Mouse (Mus musculus) liver, embryonic 11.5 days (tissue): Measurements from ENCODE around the gene Bak1. TPM values are rescaled to one million over a fixed set of nuclear protein-coding genes. Genes with fewer than 3 reads are reported as not detected.

Experiments used
- ATAC-seq: fragments of 200-750 bp; cut with Nextera tagmentation; replicated peaks from 2 replicates; pipeline ENCODE4 v1.8.0; 2017; ENCODE audit warnings: moderate number of reproducible peaks, mild to moderate bottlenecking, moderate TSS enrichment, moderate library complexity; ENCODE audit not compliant: low FRiP score
- DNase-seq: peaks from one replicate; pipeline ENCODE4 v3.0.0-alpha.2; 2017; ENCODE audit warnings: low spot score
- H3K27ac ChIP-seq: fragments of 300-500 bp; sonication (generic); 2 replicates; pipeline ENCODE4 v1.5.1; 2014; ENCODE audit warnings: mild to moderate bottlenecking, low read depth, low read length, control low read depth
- H3K27me3 ChIP-seq: fragments of 300-500 bp; sonication (generic); replicated peaks from 2 replicates; pipeline ENCODE4 v1.6.1; 2014; ENCODE audit warnings: low read length, mixed read lengths; ENCODE audit not compliant: control insufficient read depth, insufficient read depth
- H3K36me3 ChIP-seq: fragments of 300-500 bp; sonication (generic); 2 replicates; pipeline ENCODE4 v1.6.1; 2014; ENCODE audit warnings: mild to moderate bottlenecking, low read length, moderate library complexity, mixed read lengths; ENCODE audit not compliant: control insufficient read depth, insufficient read depth
- H3K4me1 ChIP-seq: fragments of 300-500 bp; sonication (generic); replicated peaks from 2 replicates; pipeline ENCODE4 v1.6.1; 2014; ENCODE audit warnings: low read length, mixed read lengths; ENCODE audit not compliant: control insufficient read depth, insufficient read depth
- H3K4me2 ChIP-seq: fragments of 300-500 bp; sonication (generic); 2 replicates; pipeline ENCODE4 v1.6.1; 2014; ENCODE audit warnings: mild to moderate bottlenecking, control low read depth, moderate library complexity
- H3K4me3 ChIP-seq: fragments of 300-500 bp; sonication (generic); 2 replicates; pipeline ENCODE4 v1.5.1; 2014; ENCODE audit warnings: low read depth, low read length, control low read depth
- H3K9ac ChIP-seq: fragments of 300-500 bp; sonication (generic); 2 replicates; pipeline ENCODE4 v1.6.1; 2014; ENCODE audit warnings: low read depth, low read length, control low read depth
- H3K9me3 ChIP-seq: fragments of 300-500 bp; sonication (generic); 2 replicates; pipeline ENCODE4 v1.6.1; 2016; ENCODE audit warnings: low read length, inconsistent platforms, mixed read lengths; ENCODE audit not compliant: control insufficient read depth
- WGBS: fragments of 180-500 bp; shearing (Covaris S2); extraction: QIAGEN DNeasy Blood & Tissue Kit; methylation state at CpG from one replicate; pipeline ENCODE4 v1.1.7; 2014; 5-methylcytosine and 5-hydroxymethylcytosine counted together
- polyA plus RNA-seq: library from polyadenylated mRNA; unstranded; fragments of >200 nt; fragmentation: Nextera tagmentation; extraction: Ambion mirVana; gene quantifications from 2 replicates; pipeline ENCODE4 v1.2.1, GENCODE M21; 2014

Bak1 gene
- polyA plus RNA-seq, 1 experiment from 2014 or later: 11.3 TPM

GRCm38 (mm10) chr17:27032869-27033268, 4.1 kb upstream of the Bak1 start:
- Histone ChIP-seq H3K4me3 (no peak overlapping the region), H3K9me3 (no peaks in the 10 kb centered on the region), H3K27me3 (no peaks in the 10 kb centered on the region), H3K9ac (no peak overlapping the region), H3K4me2 (peak overlapping the region; percentile 51), H3K36me3 (no peaks in the 10 kb centered on the region), H3K4me1 (peaks cover 9% of the 10 kb centered on the region), H3K27ac (no peak overlapping the region)
- DNase-seq: peak; percentile 77
- 0 out of 2 replicates have a peak, but pooled peaks have one; percentile 18 for ATAC-seq
- 2% methylated on average over 14 of the region's 14 CpGs for WGBS

- H3K4me1 ChIP-seq: peaks cover 12% of the 10 kb centered on the region
- 59% methylated on average over 7 of the region's 7 CpGs for WGBS
- H3K4me2 ChIP-seq: peak overlapping the region; percentile 51
- no peak overlapping the region for H3K27ac ChIP-seq
- no peak overlapping the region for H3K4me3 ChIP-seq
- ATAC-seq (no peak), DNase-seq (no peak)
- H3K9me3 ChIP-seq: no peaks in the 10 kb centered on the region
- H3K36me3 ChIP-seq: no peaks in the 10 kb centered on the region
- H3K9ac ChIP-seq: no peak overlapping the region
- H3K27me3 ChIP-seq: no peaks in the 10 kb centered on the region
These were observed 3.5 kb upstream of the Bak1 start for GRCm38 (mm10) chr17:27032328-27032727.

GRCm38 (mm10) chr17:27030896-27031295, 2.1 kb upstream of the Bak1 start:
- ATAC-seq: no peak

GRCm38 (mm10) chr17:27029431-27029830, 622 bp upstream of the Bak1 start:
- peaks cover 9% of the 10 kb centered on the region for H3K36me3 ChIP-seq
- H3K4me3 ChIP-seq: no peak overlapping the region
- H3K9ac ChIP-seq: no peak overlapping the region
- ATAC-seq (no peak), DNase-seq (no peak)
- H3K27me3 ChIP-seq: no peaks in the 10 kb centered on the region
- no peak overlapping the region for H3K4me2 ChIP-seq
- peaks cover 21% of the 10 kb centered on the region for H3K4me1 ChIP-seq
- WGBS: 85% methylated on average over 14 of the region's 14 CpGs
- no peak overlapping the region for H3K27ac ChIP-seq
- no peaks in the 10 kb centered on the region for H3K9me3 ChIP-seq

More at GRCm38 (mm10) chr17:27030896-27031295, 2.1 kb upstream of the Bak1 start:
- no peak overlapping the region for H3K4me2 ChIP-seq
- no peaks in the 10 kb centered on the region for H3K9me3 ChIP-seq
- no peak overlapping the region for H3K27ac ChIP-seq
- 94% methylated on average over 4 of the region's 4 CpGs for WGBS
- H3K9ac ChIP-seq: no peak overlapping the region
- DNase-seq: no peak
- H3K4me1 ChIP-seq: peaks cover 17% of the 10 kb centered on the region
- H3K4me3 ChIP-seq: no peak overlapping the region
- H3K27me3 ChIP-seq: no peaks in the 10 kb centered on the region
- H3K36me3 ChIP-seq: no peaks in the 10 kb centered on the region

GRCm38 (mm10) chr17:27028284-27028795, 469 bp downstream of the Bak1 start:
- peak; percentile 82 for ATAC-seq
- DNase-seq: peak; percentile 92
- Histone ChIP-seq H3K4me3 (peak overlapping the region; percentile 69), H3K9ac (peak overlapping the region; percentile 80), H3K36me3 (peaks cover 12% of the 10 kb centered on the region), H3K9me3 (no peaks in the 10 kb centered on the region), H3K4me1 (peaks cover 24% of the 10 kb centered on the region), H3K27ac (peak overlapping the region; percentile 36), H3K4me2 (peak overlapping the region; percentile 88), H3K27me3 (no peaks in the 10 kb centered on the region)
- 2% methylated on average over 18 of the region's 19 CpGs for WGBS

GRCm38 (mm10) chr17:27027460-27028283, 1.1 kb downstream of the Bak1 start:
- peaks cover 25% of the 10 kb centered on the region for H3K4me1 ChIP-seq
- H3K27me3 ChIP-seq: no peaks in the 10 kb centered on the region
- peaks cover 12% of the 10 kb centered on the region for H3K36me3 ChIP-seq
- DNase-seq: no peak
- H3K4me2 ChIP-seq: peak overlapping the region; percentile 88
- H3K9me3 ChIP-seq: no peaks in the 10 kb centered on the region
- ATAC-seq: peak; percentile 39; the same call in 1 of the 2 replicates
- WGBS: 23% methylated on average over 12 of the region's 12 CpGs
- H3K27ac ChIP-seq: peak overlapping the region; percentile 36
- peak overlapping the region; percentile 80 for H3K9ac ChIP-seq
- peak overlapping the region; percentile 69 for H3K4me3 ChIP-seq

- no peak overlapping the region for H3K4me3 ChIP-seq
- WGBS: 82% methylated on average over 3 of the region's 3 CpGs
- no peak overlapping the region for H3K27ac ChIP-seq
- peaks cover 25% of the 10 kb centered on the region for H3K4me1 ChIP-seq
- H3K27me3 ChIP-seq: no peaks in the 10 kb centered on the region
- no peak overlapping the region for H3K4me2 ChIP-seq
- H3K9me3 ChIP-seq: no peaks in the 10 kb centered on the region
- DNase-seq: no peak
- ATAC-seq: no peak
- H3K9ac ChIP-seq: no peak overlapping the region
- peaks cover 22% of the 10 kb centered on the region for H3K36me3 ChIP-seq
These were observed 2.9 kb downstream of the Bak1 start for GRCm38 (mm10) chr17:27025951-27026350.

- no peak overlapping the region for H3K4me3 ChIP-seq
- H3K27ac ChIP-seq: no peak overlapping the region
- 82% methylated on average over 17 of the region's 17 CpGs for WGBS
- H3K36me3 ChIP-seq: peaks cover 27% of the 10 kb centered on the region
- H3K9ac ChIP-seq: no peak overlapping the region
- ATAC-seq (no peak), DNase-seq (no peak)
- no peaks in the 10 kb centered on the region for H3K9me3 ChIP-seq
- H3K27me3 ChIP-seq: no peaks in the 10 kb centered on the region
- peaks cover 25% of the 10 kb centered on the region for H3K4me1 ChIP-seq
- H3K4me2 ChIP-seq: no peak overlapping the region; the same call in 1 of the 2 replicates
These were observed 3.4 kb downstream of the Bak1 start for GRCm38 (mm10) chr17:27025326-27025902.
